Mouse (Mus musculus): Measurements from ENCODE around the gene Pmp22.

The Pmp22 gene

DNA sequence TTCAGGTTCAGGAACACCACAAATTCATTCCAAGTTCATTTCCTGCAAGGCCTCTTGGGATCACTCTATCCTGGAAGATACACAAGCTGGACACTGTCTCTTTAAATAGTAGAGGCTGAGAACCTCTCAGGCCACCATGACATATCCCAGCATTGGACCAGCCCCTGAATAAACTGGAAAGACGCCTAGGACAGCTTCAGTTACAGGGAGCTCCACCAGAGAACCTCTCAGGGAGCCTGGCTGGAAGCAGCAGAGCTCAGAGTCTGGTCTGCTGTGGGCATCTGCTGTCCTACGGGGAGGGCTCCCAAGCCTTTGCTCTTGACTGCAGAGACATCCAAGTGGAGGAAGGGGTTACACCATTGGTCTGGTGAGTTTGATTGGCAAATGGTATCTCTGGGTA, at the start of gene Pmp22:
TSS of gene Pmp22 (plus strand) at position 199 of the 400 bp plus-strand sequence.
- no peak for DNase-seq

DNA sequence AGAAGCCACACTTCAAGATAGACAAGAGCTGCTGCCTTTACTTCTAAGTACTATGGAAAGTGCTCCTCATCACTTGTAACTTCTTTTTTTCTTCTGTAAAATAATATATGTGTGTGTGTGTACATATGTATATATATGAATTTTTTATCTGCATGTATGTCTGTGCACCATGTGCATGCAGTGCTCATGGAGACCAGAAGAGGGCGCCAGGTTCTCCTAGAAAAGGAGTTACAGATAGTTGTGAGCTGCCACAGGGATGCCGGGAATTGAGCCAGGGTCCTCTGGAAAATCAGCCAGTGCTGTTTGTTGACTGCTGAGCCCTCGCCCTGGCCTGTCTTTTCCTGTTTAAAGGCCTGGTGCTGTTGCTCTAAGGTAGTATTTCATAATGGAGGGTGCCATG, 44.2 kb upstream of the Pmp22 start:
- no peak for DNase-seq

- no peak for DNase-seq
Observed at GRCm38 (mm10) chr11:63088672-63089071, 40.1 kb upstream of the Pmp22 start.

GRCm38 (mm10) chr11:63090210-63090609, 38.6 kb upstream of the Pmp22 start:
- DNase-seq, result no peak

- DNase-seq, result no peak
Observed at GRCm38 (mm10) chr11:63090986-63091385, 37.8 kb upstream of the Pmp22 start.

DNA sequence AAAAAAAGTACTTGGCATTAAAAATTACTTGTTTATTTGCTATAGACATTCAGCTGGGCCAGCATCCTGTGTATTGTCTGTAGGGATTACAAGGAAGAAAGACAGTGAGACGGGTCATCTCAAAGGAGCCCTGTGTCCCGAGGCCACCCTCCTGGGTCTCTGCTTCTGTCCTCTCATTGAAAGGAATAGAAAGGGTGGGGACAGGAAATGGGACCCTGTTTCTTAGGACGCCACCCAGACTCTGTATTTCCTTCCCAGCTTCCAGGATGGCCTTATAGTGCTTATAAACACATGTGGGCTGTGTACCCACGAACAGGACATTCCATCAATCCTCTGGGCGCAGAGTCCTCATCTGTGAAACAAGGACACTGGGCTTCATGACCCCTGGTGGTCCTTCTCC, 36.5 kb upstream of the Pmp22 start:
- no peak for DNase-seq

DNA sequence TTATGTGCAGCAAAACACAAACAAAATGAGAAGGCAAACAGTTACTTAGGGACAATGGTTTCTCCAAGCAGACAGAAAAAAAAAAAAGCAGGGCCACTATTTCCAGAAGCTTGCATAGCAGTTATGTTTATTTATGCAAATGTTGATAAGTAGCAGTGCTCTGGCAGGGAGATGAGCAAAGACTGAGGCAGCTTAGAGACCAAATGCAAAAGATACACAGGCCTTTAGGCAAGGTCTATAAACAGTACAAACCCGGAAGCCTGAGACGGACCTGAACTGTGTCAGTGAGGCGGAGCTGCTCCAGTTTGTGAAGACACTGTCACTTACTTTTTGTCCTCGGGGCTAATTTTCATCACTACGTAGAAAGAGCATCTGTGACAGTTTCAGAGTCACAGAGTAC, 35.2 kb upstream of the Pmp22 start:
- no peak for DNase-seq

DNA sequence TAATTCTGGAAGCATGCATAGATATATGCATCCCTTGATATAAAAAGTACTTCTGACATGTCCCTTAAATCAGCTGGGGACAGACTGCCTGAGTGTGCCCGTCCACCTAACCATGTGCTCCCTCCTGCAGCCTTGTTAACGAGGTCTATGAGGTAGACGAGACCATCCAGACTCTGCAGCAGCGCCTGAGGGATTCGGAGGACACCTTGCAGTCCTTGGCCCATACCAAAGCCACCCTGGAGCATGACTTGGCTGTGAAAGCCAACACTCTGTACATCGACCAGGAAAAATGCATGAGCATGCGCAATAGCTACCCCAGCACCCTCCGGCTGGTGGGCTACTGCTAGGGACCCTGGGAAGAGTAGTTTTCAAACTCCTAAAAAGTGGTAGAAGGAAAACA, 34.3 kb upstream of the Pmp22 start:
- DNase-seq, result no peak

DNA sequence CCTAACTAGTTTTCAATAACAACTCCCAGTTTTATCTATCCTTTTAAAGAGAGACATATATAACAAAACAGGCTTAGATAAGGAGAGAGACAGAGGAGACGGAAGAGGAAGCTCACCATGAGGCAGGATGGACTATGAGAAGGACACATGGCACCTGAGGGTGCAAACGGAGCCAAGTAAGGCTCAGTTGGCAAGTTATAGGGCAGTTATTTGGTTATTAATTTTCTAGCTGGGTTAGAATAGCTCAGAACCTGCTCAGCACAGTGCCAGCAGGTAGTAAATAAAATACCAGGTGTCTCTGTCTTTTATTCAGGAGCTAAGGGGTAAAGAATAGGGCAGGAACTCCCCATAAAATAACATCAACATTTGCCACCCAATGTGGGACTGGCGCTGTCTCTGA, 30.8 kb upstream of the Pmp22 start:
- DNase-seq, result no peak

DNA sequence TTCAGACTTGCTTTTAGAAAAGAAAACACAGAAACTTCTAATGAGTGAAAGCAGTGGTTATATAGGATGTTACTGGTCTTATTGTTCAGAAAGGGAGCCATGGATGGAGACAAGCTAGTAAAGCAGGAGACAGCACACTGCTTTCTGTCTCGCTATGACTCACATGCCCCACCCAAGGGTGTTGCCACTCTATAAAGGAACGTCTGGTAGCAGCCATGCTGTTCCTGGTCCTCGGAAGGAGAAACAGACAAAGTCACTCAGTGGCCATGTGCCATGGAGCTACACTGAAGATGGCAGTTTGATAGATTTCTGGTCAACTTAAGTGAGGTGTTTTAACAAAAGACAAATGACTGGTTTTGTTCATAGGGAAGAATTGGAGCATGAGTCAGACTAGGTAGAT, 29.4 kb upstream of the Pmp22 start:
- DNase-seq, result no peak

GRCm38 (mm10) chr11:63103256-63103655, 25.5 kb upstream of the Pmp22 start:
- DNase-seq, result no peak

DNA sequence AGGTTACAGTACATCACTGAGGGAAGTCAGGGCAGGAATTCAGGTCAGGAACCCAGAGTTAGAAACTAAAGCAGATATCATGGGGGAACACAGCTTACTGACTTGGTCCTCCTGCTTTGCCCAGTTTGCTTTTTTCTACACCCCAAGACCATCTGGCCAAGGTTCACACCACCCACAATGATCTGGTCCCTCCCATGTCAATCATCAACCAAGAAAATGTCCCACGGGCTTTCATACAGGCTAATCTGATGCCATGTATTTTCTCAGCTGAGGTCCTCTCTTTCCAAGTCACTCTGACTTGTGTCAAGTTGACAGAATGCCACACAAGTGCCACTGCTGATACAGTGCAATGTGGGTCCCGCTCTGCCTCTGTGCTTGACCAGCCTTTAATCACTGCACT, 24.8 kb upstream of the Pmp22 start:
- DNase-seq, result no peak

DNA sequence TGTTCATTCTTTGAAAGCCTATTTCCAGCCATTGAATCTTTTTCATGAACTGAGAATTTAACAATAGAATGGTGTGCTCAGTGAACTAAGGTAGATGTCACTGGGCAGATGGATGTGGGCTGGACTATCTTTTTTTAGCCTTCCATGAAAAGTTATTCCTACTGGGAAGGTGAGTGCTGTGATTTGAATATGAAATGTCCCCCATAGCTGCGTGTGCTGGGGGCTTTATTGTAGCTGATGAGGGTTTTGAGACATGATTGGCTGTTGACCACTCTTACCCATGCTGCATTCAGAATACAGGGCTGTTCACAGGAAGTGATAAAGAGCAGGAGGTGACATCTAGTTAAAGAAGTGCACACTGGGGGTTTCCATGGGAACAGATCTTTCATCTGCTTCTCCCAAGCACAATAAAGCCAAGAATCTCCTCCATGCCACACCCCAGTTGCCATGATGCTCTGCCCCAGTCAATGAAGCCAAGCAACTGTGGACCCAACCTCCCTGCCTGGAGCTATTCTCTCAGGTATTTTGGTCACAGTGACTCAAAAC, 19.5 kb upstream of the Pmp22 start:
- DNase-seq, result no peak

DNA sequence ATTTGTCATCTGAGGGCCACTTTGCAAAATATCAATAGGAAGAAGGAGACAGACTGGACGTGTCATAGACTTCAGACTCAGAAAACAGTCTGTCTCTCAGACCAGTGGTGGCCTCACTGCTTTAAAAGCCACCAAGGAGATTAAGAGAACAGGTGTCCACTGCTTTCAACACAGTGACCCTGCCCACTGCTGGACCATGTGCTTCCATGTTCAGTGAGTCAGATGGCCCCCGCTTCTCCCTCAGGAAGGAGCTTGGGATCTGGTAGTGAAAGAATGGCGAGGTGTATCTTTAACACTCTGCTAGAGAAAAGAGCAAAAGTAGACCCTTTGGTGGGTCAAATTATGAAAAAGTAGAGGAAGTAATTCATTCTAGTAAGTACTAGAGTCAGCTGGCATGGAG, 18.5 kb upstream of the Pmp22 start:
- no peak for DNase-seq

DNA sequence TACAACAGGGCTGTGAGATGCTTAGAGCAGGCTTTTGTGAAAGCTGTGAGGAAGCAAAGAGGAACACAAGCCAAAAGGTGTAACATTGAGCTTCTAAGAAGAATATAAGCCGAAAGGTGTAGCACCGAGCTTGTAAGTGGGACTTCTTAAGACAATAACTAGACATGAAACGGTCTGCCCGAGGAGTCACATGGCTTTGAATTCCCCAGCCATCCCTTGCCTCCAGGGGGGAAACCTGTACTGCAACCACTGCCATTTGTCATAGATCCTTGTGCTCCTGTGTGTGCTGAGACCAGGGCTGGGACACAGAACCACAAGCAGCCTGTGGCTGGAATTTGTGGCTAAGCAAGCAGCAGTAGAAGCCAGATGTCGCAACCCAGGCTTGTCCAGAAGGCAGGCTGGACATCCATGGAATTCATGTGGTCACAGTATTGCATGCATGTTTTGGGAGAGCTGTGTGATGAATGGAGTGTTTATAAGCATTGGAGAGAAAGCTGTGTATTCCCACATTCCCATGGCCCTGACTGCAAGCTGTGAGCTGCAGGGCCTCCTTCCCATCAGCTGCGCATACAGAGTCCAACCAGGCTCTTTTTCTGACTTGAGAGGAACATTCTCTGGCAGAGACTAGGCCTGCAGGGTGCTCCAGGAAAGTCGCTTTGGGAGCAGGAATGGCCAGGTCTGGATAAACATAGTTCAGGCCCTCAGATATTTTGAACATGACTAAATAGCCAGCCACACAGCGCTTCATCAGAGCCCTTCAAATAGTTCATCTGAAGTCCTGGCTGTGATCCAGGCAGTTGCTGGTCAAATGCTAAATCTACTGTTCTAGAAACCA, 13.8 kb upstream of the Pmp22 start:
- no peak for DNase-seq

DNA sequence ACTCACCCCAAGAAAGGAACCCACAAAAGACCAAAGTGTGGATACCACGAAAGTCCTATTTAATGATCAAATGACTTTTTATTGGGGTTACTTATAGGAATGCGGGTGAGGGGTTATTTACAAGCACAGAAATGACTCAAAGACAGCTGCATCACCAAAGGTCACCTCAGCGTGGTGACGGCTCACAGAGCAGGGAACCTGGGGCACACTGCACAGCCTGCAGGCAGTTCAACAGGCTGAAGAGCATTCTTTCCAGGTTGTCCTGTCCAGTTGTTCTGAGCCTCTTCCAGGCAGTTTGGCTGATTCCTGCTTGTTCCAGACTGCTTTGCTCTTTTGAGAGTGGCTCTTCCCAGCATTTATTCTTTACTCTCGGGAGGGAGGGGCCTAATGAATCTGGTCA, 12.1 kb upstream of the Pmp22 start:
- no peak for DNase-seq

- no peak for DNase-seq
Observed at GRCm38 (mm10) chr11:63117266-63117665, 11.5 kb upstream of the Pmp22 start.

DNA sequence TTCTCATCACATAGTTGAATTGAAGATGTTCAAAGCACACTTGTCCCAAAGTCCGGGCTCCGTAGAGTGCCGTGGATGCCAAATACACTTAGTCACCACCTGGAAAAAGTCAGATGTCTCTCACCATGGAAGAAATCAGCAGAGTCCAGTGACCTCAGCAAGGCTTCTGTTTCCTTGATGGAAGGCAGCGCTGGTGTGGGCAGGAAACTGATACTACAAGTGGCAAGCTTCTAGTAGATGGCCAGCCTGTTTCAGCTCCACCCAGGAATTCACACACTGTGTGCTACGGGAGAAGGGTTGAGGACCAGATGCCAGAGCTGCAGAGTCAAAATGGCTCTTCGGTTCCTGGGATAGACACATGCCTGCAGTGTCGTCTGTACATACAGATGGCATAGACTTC, 9.0 kb upstream of the Pmp22 start:
- DNase-seq, result no peak

- DNase-seq, result no peak
Observed at GRCm38 (mm10) chr11:63122249-63122648, 6.5 kb upstream of the Pmp22 start.

DNA sequence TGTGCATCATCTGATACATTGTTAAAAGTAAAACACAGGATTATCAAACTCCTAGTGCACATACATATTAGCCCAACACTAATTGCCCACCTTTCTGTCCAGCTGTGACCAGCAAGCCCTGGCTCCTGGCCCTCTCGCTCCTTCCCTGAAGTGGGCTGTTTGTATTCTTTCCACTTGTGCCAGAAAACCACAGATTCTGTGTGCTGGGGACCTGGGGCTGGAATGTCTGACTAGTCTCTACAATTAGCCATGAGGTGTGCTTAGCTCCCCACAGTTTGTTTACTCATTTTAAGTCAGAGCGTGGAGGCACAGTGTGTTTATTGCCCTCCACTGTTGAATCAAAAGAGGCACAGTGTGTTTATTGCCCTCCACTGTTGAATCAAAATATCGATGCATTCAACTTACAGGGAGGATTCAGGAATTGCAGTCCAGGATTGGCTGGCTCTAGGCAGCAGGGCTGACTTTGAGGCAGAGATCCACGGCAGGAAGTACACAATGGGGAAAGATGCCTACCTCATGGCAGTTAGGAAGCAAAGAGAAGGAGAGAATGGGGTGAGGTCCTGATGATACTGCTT, 5.9 kb upstream of the Pmp22 start:
- DNase-seq, result no peak

DNA sequence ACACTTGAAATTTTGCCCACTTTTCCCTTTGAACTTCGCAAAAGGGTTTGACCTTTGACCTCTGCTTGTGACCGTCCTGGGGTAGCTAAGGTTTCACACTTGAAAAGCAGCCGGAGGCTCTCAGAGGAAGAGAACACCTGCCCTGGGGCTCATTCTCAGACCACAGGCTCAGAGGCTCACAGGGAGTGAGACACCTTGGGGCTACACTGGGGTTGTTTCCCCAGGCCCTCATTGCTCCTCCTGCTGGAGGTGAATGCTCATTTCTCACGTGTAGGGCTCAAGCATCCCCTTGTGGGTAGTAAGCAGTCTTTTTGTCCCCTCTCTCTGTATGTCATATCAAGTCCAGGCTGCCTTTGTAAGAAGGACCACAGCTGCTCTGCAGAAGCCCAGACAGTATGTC, 4.5 kb upstream of the Pmp22 start:
- DNase-seq, result no peak

GRCm38 (mm10) chr11:63125832-63126456, 2.8 kb upstream of the Pmp22 start:
- DNase-seq, result no peak

DNA sequence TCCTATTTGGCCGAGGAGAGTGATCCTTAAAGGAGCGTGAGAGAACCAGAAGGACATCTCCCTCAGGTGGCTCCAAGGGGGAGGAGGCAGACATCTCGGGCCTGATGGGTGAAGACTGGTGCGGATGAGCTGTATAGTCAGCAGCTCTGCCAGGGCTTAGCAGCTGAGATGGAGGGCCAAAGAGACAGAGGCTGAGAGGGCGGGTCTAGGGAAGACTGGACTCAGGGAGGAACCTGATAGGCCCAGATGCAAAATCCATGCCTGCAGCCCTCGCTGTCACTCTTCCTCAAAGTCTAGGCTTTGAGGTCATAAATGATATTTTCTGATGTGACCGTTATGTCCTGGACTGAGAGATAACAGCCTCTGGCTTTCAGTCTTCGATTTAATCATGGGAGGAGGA, 1.8 kb upstream of the Pmp22 start:
- no peak for DNase-seq

DNA sequence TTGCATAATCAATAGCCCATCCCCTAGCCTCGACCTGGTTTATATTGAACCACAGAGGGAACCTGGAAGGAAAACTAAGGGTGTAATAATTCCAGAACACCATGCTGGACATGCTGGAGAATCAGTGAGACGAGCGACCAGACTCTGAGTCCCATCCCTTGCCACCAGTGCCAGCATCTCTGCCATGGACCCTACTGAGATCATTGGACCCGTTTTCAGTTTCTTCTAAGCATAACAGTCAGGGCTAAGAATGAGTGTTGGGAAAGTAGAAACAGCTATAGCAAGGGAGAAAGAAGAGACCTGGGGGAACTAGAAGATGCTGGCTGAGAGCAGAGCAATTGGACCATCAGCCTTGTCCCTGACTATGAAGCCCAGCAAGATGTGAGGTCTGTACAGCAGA, 1.3 kb upstream of the Pmp22 start:
- no peak for DNase-seq

Data from cerebellum, adult 9-11 months (tissue).